Mouse (Mus musculus): Measurements from ENCODE around the gene Tmem100.

The Tmem100 gene

DNA sequence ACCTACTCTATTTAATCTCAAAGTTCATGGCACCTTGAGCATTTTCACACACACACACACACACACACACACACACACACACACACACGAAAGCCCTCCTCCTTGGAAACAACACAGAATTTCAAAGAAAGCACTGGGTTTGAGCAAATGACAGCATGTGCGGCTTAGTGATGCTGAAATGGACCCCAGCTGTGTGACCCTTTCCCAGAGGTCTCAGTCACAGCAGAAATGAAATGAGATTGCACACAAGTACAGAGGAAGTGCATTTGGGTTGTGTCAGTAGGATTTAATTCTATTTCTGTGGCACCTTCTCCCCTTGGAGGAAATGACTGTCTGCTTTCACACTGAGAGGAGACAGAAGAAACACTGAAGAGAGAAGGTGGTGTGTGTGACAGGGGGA, 26.9 kb downstream of the Tmem100 start:
- in situ Hi-C loops (cut with MboI), result no loop called here

DNA sequence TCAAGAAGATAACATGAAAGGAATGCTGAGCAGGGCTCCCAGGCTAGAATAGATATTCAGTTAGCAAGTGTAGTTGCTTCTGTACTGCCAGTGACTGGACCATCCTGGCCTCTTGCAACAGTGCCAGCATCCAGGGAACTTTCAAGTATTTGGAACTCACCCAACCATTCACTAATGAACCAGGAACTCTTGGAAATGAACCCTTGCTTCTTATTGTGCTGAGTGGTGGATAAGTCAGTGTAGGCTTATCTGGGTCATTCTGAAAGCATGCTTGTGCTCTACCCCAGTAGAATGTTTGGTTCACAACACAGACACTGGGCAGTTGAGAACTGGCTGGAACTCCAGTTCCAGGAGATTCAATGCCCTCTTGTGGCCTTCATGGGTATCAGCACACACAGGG, 29.1 kb downstream of the Tmem100 start:
- in situ Hi-C loops (cut with MboI), result no loop called here

DNA sequence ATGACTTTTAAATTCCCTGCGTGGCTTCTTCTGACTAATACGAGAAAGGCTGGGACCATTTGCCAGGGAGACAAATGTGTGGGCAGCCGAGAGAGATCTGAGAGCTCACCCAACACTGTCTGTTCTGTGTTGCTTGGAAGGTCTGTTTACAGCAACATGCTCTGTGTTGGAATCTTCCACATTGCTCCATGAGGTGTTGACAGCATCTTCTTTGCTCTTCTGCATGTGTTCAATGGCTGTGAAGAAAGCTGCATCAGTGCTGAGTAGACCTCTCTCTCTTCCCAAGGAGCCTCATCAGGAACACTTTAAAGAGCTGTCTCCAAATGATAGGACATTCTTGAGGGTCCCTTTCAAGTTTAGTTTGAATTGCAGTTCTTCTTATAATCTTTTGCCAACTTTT, 32.5 kb downstream of the Tmem100 start:
- in situ Hi-C loops (cut with MboI), result no loop called here

DNA sequence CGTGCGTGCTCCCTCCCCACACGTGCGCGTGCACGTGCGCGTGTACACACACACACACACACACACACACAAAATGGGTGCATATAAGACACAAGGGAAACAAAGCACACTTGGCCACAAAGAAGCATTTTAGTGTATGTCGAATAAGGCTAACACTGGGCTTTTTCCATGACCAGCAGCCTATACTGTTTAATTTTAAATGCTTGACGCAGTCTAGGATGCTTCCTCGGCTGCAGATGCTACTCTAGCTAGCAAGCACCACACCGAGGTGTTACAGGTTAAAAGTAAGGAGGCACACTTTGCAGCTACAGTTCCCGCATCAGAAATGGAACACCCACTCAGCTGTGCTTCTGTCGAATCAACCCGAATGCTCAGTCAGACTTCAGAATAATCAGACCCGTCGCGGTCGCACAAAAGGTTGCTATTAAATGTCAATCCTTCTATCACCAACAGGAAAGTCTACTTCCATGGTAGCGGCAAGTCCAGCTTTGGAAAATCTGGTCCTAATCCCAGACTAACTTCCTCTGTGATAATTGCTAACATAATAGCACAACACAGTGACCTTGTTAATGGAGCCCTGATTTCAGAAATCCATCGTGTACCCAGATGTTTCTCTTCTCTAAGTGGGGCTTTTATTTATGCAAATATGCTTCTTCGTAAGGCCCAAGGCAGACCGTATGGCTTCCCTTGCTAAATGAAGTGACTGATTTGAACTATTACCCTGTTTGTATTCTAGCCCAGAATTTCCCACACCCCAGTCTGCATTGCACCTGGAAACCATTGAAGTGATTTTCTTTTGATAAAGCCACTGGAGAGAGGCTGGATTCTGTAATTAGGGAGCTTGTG, 36.5 kb downstream of the Tmem100 start:
- in situ Hi-C loops (cut with MboI), result no loop called here

DNA sequence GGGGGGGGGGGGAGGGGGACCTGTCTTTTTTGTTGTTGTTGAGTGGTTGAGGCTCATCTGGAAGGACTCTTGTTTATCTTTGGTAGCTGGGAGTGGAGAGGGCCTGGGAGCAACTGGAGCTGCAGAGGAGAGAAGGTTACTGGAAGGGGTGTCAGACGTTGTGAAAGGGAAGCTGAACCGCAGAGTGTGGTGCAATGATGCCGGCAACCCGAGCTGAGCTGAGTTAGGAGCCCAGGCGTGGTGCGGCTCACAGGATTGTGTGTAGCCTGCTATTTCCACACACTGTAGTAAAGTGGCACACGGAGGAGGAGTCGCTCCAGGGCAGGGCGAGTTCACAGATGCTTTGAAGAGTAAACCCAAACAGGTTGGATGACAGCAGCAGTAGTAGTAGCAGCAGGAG, 41.6 kb downstream of the Tmem100 start:
- in situ Hi-C loops (cut with MboI), result no loop called here

DNA sequence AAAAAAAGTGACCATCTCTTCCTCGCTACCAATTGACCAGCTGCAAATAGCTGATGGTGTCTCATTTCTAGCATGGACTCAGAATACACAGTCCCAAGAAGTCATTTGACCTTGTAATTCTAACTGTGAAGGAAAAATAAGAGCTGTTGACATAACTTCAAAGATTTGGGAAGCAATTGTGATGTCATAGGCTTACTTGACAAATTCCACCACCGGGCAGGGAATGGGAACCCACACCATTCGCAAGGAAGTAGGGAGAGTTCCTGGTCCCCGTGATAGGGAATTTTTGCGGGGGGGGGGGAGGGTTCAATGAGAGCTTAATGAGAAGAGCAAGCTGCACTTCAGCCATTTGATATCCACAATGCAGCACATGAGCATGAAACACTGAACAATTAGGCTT, 43.1 kb downstream of the Tmem100 start:
- in situ Hi-C loops (cut with MboI), result no loop called here

DNA sequence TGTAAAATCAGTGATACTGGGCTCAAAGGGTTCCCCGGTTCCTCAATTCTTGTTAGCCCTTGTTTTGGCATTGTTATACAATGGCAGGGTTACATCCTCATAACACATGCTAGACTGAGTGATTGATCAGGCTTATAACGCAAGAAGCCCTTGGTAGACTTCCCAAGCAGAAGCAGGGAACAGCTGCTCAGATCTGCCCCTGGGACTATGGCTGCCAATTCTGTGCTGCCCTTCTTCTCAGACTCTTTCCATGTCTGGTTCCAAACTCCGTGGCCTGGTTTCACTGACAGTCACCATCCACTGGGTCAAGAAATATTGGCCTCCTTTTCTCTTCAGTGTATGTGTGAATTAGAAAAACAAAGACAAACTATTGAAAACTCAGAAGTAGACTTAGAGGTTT, 46.5 kb downstream of the Tmem100 start:
- in situ Hi-C loops (cut with MboI), result no loop called here

DNA sequence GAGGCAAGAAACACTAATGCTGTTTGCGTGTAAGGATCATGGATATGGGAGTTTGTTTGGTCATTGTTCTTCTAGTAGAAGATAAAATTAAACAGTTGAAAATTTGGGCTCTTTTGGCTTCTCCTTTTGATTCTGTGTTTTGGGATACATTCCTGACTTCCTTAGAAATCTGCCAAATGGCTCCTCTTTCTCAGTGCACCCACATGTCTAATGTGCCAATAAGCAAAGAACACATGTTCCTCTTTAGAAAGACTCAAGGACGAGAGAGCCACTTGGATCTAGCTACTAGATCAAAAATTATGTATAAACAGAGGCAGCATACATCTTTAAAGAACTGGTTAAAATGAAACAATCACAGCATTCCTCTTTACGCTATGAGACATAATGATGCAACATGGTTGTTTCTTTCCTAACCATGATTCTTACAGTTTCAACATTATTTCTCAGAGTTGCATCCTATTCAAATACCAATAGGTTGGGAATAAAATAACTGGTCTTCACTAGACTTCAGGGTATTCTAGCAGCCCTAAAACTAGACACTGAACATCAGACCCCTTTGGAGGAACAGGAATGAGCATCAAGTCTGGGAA, 50.6 kb downstream of the Tmem100 start:
- in situ Hi-C loops (cut with MboI), result no loop called here

DNA sequence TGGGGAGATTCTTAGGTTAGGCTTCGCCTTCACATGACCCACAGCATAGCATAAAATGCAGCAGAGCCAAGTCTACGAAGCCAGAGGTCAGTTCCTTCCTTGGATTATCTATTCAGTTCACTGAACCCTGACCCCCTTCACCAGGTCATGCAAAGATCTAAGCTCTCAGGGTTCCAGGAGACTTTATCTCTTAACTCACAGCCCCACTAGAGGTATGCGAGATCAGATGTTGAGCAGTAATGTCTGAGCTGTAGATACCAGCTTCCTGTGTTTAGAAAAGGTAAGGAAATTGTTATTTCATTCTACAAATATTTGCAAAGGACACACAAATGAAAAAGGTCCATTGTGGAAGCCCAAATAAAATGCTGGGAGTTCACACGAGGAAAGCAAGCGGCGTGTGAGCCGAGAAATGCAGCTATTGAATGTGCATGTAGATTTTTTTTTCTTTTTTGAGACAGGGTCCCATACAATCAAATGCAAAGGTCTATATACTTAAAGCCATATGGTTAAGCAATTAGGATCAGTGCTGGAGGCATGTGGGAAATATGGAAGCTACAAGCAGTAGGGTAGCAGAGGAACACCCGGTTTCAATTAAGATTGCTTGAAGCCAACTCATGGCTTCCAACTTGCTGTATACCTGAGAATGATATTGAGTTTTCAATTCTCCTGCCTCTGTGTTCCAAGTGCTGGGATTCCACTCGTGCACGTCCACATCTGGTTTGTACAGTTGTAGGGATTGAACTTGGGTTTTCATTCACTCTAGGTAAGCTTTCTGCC, 51.9 kb downstream of the Tmem100 start:
- in situ Hi-C loops (cut with MboI), result no loop called here

DNA sequence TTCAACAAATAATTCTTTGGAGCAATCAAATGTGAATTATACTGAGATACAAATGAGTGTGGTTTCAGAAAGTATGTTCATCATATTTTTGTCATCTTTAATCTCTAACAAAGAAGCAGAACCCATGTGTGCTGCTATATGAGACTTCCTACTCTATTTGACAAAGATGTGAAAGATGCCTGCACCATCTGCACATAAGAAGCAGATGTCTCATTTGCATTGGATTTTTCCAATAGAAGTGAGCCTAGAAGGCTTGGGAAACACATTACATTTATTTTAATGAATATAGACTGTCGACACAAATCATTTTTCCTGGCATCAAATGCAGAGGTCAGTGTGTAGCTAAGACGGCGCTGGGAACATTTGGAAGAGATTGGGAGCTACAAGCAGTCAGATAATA, 52.9 kb downstream of the Tmem100 start:
- in situ Hi-C loops (cut with MboI), result no loop called here

DNA sequence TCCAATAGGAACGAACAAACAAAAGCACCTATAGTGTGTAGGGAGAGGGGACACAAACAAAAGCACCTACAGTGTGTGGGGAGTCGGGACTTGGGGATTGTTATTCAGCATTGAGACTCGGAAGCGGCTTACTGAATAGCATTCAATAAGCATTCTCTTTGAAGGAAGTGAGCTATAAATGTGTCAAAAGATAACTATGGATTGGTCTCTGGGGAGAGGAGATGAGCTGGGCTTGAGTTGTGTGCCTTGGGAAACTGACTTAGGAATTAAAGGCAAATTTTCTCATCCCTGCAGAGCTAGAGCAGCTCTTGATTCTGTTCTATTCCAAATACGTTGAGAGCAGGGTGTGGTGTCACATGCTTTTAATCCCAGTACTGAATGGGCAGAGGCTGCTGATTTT, 54.0 kb downstream of the Tmem100 start:
- in situ Hi-C loops (cut with MboI), result no loop called here

All from mature B cell (primary cell).